Mouse (Mus musculus) CH12F3 (cell line): ENCODE data around the gene Olfr78.

Source experiments
- in situ Hi-C: fragments of 300-500 bp; cut with MboI; formaldehyde crosslinking; loops from 2 replicates; pipeline ENCODE4 v1.14.3; 2020; ENCODE audit warnings: low sequenced_read_pairs

The Olfr78 gene

GRCm38 (mm10) chr7:102759266-102759665 is at the start of gene Olfr78, which contains the start of gene Olfr560:
Gene Olfr78 (minus strand): TSS chr7:102759471.
Gene Olfr560 (minus strand): TSS chr7:102759366.
- in situ Hi-C loops = no loop called here

GRCm38 (mm10) chr7:102803180-102803579 is 43.9 kb upstream of the Olfr78 start, which contains the start of gene Olfr564:
Gene Olfr564 (plus strand): TSS chr7:102803480.
- in situ Hi-C loops = no loop called here

GRCm38 (mm10) chr7:102770921-102771320 is 11.7 kb upstream of the Olfr78 start, which contains the start of gene Olfr561:
Gene Olfr561 (plus strand): TSS chr7:102771221.
- in situ Hi-C loops = no loop called here

GRCm38 (mm10) chr7:102752086-102752485 is 7.2 kb downstream of the Olfr78 start:
- in situ Hi-C loops = no loop called here

GRCm38 (mm10) chr7:102737705-102738104 is 21.6 kb downstream of the Olfr78 start:
- in situ Hi-C loops = no loop called here

GRCm38 (mm10) chr7:102733793-102734192 is 25.5 kb downstream of the Olfr78 start:
- in situ Hi-C loops = no loop called here

- in situ Hi-C loops = no loop called here
These were observed 31.9 kb downstream of the Olfr78 start, which contains the start of gene Olfr559 for GRCm38 (mm10) chr7:102727391-102727790. Gene Olfr559 (minus strand): TSS chr7:102727491.

GRCm38 (mm10) chr7:102718970-102719369 is 40.3 kb downstream of the Olfr78 start, which contains the start of gene Olfr33:
Gene Olfr33 (minus strand): TSS chr7:102719070.
- in situ Hi-C loops = no loop called here

- in situ Hi-C loops = no loop called here
These were observed 57.4 kb downstream of the Olfr78 start, which contains the start of gene Olfr558 for GRCm38 (mm10) chr7:102701915-102702314. Gene Olfr558 (plus strand): TSS chr7:102702215.

- in situ Hi-C loops = no loop called here
These were observed 60.8 kb downstream of the Olfr78 start for GRCm38 (mm10) chr7:102698461-102698860.

GRCm38 (mm10) chr7:102695358-102696125 is 63.7 kb downstream of the Olfr78 start, which contains the start of gene Olfr557:
Gene Olfr557 (plus strand): TSS chr7:102695910.
- in situ Hi-C loops = no loop called here
